Mouse (Mus musculus): ENCODE measurements around the gene Olfr1511. TPM values are rescaled to one million over a fixed set of nuclear protein-coding genes. Genes with fewer than 3 reads are reported as not detected.
"Not testable (repeated sequence)": the region's sequence is repeated elsewhere in the genome, so short reads cannot be mapped to it uniquely, and the experiment has no call there.

The Olfr1511 gene
- total RNA-seq (2021): not detected
- long read RNA-seq, experiment 1: 0 reads
- long read RNA-seq, experiment 2: 0 reads

DNA sequence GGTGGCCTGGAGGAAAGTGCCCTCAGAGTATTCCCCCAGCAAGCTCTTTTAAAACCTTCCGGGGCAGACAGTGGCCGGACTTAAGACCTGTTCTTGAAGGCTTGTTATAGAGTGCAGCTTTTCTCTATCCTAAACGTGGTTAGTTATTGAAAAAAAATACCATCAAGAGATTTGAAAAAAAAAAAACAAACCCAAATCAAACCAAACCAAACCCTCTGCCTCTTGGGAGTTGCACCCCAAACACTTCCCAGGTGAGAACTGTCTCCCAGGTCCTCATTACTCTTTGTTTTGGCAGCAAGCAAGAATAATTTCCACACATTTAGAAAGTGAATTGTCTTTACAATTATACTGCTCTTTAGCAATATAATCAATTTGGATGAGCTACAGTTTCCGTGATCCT lies at the start of gene Olfr1511:
Gene Olfr1511, minus strand, starts transcription at position 101 of the 400 bp plus-strand sequence.
- no peak for DNase-seq

DNA sequence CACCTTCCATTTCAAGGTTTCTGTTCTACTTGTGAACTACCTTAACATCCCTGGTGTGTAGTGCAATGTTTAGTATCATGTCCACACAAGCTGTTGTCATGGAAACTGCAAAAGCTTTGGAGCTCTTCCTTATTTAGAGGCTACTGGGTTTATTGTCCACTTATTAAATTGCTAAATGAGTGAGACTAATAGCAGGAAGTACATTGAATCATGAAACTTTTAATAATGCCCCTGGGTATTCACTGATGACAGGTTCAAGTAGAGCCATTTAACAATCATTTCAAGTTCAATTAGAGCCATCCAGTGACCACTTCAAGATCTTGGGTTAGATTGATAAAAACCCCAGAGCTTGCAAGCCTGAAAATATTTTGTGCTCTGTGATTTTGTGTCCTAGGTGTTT lies 45.5 kb upstream of the Olfr1511 start, which contains the start of gene Olfr1509:
Gene Olfr1509, plus strand, starts transcription at position 301 of the 400 bp plus-strand sequence.
- no peak for DNase-seq

DNA sequence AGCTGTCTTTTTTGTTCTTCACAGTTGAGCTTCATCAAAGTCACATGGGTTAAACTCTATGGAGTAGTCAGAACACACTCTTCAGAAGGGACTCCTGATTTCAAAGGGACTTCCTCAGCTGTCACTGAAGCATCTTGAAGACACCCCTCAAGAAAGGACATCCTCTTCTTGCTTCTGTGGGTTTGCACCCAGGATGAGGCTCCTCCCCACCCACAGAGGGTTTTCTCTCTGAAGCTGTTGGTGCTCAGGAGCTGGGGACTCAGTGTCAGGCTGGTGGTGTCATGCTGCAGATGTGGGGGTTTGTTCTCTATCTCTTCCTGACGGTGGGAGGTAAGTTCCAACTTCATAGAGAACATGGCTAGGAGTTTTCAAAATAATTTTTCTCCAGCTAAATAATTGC lies 30.5 kb upstream of the Olfr1511 start:
- DNase-seq: no peak

DNA sequence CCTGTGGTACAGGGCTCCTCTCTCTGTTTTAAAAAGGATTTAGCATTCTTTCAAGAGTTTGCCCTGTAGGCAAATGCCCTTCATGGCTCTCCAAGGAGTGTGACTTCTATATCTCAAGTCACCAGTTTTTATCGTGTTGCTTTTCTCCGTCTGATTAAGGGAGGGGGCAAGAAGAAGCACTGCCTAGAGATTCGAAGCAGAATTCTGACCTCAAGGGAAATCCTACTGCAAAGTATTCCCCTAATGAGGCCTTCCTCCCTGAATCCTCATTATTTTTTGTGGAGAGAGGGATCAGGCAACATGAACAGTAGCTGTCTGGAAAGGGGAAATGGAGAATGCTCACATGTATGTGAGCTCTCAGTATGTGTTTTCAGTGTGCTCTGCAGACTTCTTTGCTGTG lies 17.1 kb upstream of the Olfr1511 start, which contains the start of gene Olfr1510:
Gene Olfr1510, minus strand, starts transcription at position 101 of the 400 bp plus-strand sequence.
- DNase-seq: no peak

DNA sequence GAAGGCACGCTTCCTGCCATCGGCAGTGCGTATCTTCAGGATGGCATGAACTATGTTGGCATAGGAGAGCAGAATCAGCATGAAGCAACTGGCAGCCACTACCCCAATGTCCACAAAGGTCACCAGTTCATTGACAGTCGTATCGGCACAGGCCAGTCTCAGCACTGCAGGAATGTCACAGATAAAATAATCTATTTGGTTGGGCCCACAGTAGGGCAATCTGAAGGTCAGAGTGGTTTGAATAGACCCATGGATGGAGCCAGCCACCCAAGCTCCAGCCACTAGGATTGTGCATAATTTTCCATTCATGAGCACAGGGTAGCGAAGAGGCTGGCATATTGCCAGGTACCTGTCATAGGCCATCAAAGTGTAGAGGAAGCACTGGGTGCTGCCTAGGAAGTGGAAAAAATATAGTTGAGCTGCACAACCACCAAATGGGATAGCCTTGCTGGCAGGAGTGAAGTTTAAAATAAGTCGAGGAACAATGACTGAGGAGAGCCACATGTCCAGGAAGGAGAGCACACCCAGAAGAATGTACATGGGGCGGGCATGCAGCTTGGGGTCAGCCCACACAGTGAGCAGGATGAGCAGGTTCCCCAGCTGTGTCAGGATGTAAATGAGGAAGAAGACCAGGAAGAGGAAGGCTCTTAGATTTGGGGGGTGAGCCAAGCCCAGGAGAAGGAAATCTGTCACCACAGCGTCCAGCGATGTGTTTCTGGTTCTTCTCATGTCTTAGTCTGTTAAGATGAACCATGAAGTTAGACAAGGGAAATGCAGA lies 13.2 kb upstream of the Olfr1511 start:
- not testable (repeated sequence) for DNase-seq

DNA sequence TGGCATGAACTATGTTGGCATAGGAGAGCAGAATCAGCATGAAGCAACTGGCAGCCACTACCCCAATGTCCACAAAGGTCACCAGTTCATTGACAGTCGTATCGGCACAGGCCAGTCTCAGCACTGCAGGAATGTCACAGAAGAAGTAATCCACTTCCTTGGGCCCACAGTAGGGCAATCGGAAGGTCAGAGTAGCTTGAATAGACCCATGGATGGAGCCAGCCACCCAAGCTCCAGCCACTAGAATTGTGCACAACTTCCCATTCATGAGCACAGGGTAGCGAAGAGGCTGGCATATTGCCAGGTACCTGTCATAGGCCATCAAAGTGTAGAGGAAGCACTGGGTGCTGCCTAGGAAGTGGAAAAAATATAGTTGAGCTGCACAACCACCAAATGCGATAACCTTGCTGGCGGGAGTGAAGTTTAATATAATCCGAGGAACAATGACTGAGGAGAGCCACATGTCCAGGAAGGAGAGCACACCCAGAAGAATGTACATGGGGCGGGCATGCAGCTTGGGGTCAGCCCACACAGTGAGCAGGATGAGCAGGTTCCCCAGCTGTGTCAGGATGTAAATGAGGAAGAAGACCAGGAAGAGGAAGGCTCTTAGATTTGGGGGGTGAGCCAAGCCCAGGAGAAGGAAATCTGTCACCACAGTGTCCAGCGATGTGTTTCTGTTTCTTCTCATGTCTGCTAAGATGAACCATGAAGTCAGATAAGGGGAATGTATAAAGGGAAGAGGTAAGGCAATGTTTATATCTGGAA lies 6.9 kb downstream of the Olfr1511 start:
- not testable (repeated sequence) for DNase-seq

DNA sequence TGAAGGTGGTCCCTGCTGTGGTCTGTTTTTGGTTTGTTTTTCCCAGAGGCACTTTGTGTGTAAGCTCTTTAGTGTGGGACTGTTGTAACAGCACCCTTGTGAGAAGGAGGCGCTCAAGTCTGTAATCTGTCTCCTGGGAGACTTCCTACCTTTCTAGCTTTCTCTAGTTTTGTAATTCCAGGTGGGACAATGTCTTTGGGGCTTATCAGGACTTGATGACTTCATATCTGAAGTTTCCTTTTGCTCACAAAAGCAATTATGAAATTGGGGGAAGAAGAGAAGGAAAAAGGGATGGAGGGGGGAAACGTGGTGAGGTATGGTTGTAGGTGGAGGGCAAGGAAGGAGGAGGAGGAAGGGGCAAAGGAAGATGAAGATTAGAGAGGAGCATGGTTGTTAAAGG lies 18.1 kb downstream of the Olfr1511 start, which contains the start of gene Olfr1512:
Gene Olfr1512, minus strand, starts transcription at position 101 of the 400 bp plus-strand sequence.
- DNase-seq: no peak

DNA sequence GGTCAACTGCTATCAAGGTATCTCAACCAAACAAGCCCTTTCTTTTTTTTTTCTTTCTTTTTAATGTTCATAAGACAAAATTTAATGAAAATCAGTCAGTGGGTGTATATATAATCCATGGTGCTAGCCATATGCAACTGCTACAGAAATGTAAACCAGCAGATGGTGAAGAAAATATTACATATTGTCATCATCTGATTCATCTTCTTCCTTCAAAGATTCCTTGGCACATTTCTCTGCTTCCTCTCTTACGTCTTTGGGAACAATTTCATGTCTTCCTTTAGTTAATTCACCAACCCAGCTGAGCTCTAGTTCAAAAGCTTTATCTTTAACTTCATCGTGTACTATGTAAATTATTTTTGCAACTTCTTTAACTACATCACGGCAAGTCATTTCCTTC lies 28.4 kb downstream of the Olfr1511 start:
- DNase-seq: no peak

DNA sequence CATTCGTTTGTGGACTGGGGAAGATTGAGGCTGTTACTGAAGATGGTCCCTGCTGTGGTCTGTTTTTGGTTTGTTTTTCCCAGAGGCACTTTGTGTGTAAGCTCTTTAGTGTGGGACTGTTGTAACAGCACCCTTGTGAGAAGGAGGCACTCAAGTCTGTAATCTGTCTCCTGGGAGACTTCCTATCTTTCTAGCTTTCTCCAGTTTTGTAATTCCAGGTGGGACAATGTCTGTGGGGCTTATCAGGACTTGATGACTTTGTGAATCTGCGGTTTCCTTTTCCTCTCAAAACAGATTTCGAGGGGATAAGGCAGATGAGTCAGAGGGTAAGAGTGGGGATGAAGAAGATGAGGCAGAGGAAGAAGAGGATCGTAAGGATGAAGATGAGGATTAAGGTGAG lies 40.9 kb downstream of the Olfr1511 start, which contains the start of gene Olfr1513:
Gene Olfr1513, minus strand, starts transcription at position 101 of the 400 bp plus-strand sequence.
- no peak for DNase-seq

Other genes starting within 250 kb of the Olfr1511 start
- 10 to 100 TPM; 55.2 to 59.7 TPM for gene Supt16, start 200.0 kb downstream of the Olfr1511 start, total RNA-seq (2021)
- 10 to 100 TPM; 90.1 to 92.4 TPM for gene Chd8, start 139.6 kb downstream of the Olfr1511 start, total RNA-seq (2021)
- 10 to 100 TPM; 55.3 to 70.4 TPM for gene Tox4, start 118.2 kb downstream of the Olfr1511 start, total RNA-seq (2021)
- gene Rab2b, start 117.8 kb downstream of the Olfr1511 start, total RNA-seq (2021): 10 to 100 TPM; 38.2 to 45.1 TPM
- gene Mettl3, start 92.3 kb downstream of the Olfr1511 start, total RNA-seq (2021): 10 to 100 TPM; 36.1 to 47.3 TPM
- 1 to 10 TPM; 6.7 to 7.5 TPM for gene Sall2, start 68.6 kb downstream of the Olfr1511 start, total RNA-seq (2021)
- not detected for gene Olfr1513, start 41.0 kb downstream of the Olfr1511 start, total RNA-seq (2021)
- gene Olfr1512, start 18.2 kb downstream of the Olfr1511 start, total RNA-seq (2021): not detected
- not detected for gene Olfr1510, start 17.0 kb upstream of the Olfr1511 start, total RNA-seq (2021)
- not detected for gene Olfr1509, start 45.6 kb upstream of the Olfr1511 start, total RNA-seq (2021)
- not detected for gene Olfr1508, start 70.1 kb upstream of the Olfr1511 start, total RNA-seq (2021)
- not detected for gene Olfr1507, start 98.4 kb upstream of the Olfr1511 start, total RNA-seq (2021)